Mouse (Mus musculus) monocyte, adult 5-6 weeks (primary cell): ENCODE data around the gene Zfp618. TPM values are rescaled to one million over a fixed set of nuclear protein-coding genes. Genes with fewer than 3 reads are reported as not detected.

Experiments used
- ATAC-seq: fragments of 153-309, 156-312 bp; replicated peaks from 2 replicates; pipeline ENCODE4 v1.8.0; 2017; ENCODE audit warnings: mild to moderate bottlenecking; ENCODE audit not compliant: low TSS enrichment, insufficient number of reproducible peaks, severe bottlenecking, poor library complexity, low FRiP score
- total RNA-seq: library from RNA; stranded (forward); fragments of 200-1000, 200-491, 200-594 nt; gene quantifications from 3 replicates; pipeline ENCODE4 v1.2.3, GENCODE M21; 2017

The Zfp618 gene
- 0.10 to 0.57 TPM in 2 of 3 replicates, not detected in the other for total RNA-seq

- ATAC-seq: no peak
Observed at GRCm38 (mm10) chr4:62965497-62966302, at the start of gene Zfp618. Gene Zfp618 (plus strand): TSS chr4:62965573.

GRCm38 (mm10) chr4:62917056-62917455 is 48.3 kb upstream of the Zfp618 start:
- ATAC-seq: no peak

GRCm38 (mm10) chr4:62933798-62934197 is 31.6 kb upstream of the Zfp618 start:
- ATAC-seq: no peak

- ATAC-seq: no peak
Observed at GRCm38 (mm10) chr4:62935589-62936218, 29.7 kb upstream of the Zfp618 start.

- no peak for ATAC-seq
Observed at GRCm38 (mm10) chr4:62941961-62942892, 23.1 kb upstream of the Zfp618 start.

GRCm38 (mm10) chr4:62944326-62944879 is 21.0 kb upstream of the Zfp618 start:
- ATAC-seq: no peak

GRCm38 (mm10) chr4:62963806-62964205 is 1.6 kb upstream of the Zfp618 start:
- ATAC-seq: no peak

GRCm38 (mm10) chr4:62964844-62965496 is 403 bp upstream of the Zfp618 start:
- no peak for ATAC-seq

- ATAC-seq: no peak
Observed at GRCm38 (mm10) chr4:62969526-62969925, 4.2 kb downstream of the Zfp618 start.

- no peak for ATAC-seq
Observed at GRCm38 (mm10) chr4:62971991-62972390, 6.6 kb downstream of the Zfp618 start.

- no peak for ATAC-seq
Observed at GRCm38 (mm10) chr4:62973086-62973485, 7.7 kb downstream of the Zfp618 start.

GRCm38 (mm10) chr4:62974901-62975300 is 9.5 kb downstream of the Zfp618 start:
- ATAC-seq: no peak

- ATAC-seq: no peak
Observed at GRCm38 (mm10) chr4:62975541-62975940, 10.2 kb downstream of the Zfp618 start.

- no peak for ATAC-seq
Observed at GRCm38 (mm10) chr4:62977454-62977853, 12.1 kb downstream of the Zfp618 start.

- ATAC-seq: no peak
Observed at GRCm38 (mm10) chr4:62978501-62978911, 13.1 kb downstream of the Zfp618 start.

GRCm38 (mm10) chr4:62981572-62981971 is 16.2 kb downstream of the Zfp618 start:
- ATAC-seq: no peak

- no peak for ATAC-seq
Observed at GRCm38 (mm10) chr4:62983556-62983955, 18.2 kb downstream of the Zfp618 start.

GRCm38 (mm10) chr4:62991336-62991735 is 26.0 kb downstream of the Zfp618 start:
- ATAC-seq: no peak
